Mouse (Mus musculus) olfactory bulb, adult 2 months (tissue): ENCODE measurements around the gene Cpox. TPM values are rescaled to one million over a fixed set of nuclear protein-coding genes. Genes with fewer than 3 reads are reported as not detected.

Source experiments
- H3K27ac ChIP-seq: fragments of 200-500 bp; 2 replicates; pipeline ENCODE4 v1.5.1; 2012; ENCODE audit warnings: low read depth, low read length; ENCODE audit not compliant: insufficient read depth
- H3K4me1 ChIP-seq: fragments of 200-500 bp; 2 replicates; pipeline ENCODE4 v1.6.1; 2012; ENCODE audit warnings: low read length; ENCODE audit not compliant: control insufficient read depth, insufficient read depth
- H3K4me3 ChIP-seq: fragments of 200-500 bp; 2 replicates; pipeline ENCODE4 v1.5.1; 2012; ENCODE audit warnings: mild to moderate bottlenecking, low read depth, low read length, moderate library complexity; ENCODE audit not compliant: insufficient read depth
- CTCF ChIP-seq: fragments of 200-500 bp; IDR thresholded peaks from 2 replicates; pipeline ENCODE4 v1.5.1; 2012; ENCODE audit warnings: low read depth, mild to moderate bottlenecking, low read length, moderate library complexity; ENCODE audit not compliant: insufficient read depth
- POLR2A ChIP-seq: fragments of 200-500 bp; IDR thresholded peaks from 2 replicates; pipeline ENCODE4 v1.6.1; 2012; ENCODE audit warnings: mild to moderate bottlenecking, low read depth, low read length, moderate library complexity; ENCODE audit not compliant: insufficient read depth
- WGBS: fragments of 180-500 bp; shearing (Covaris S2); methylation state at CpG from one replicate; pipeline ENCODE4 v1.1.7; 2018; 5-methylcytosine and 5-hydroxymethylcytosine counted together
- polyA plus RNA-seq: library from polyadenylated mRNA; stranded (reverse); fragments of >200 nt; gene quantifications from 2 replicates; pipeline ENCODE4 v1.2.4, GENCODE M21; 2012; ENCODE audit warnings: low replicate concordance; ENCODE audit not compliant: missing spikeins, insufficient read depth, insufficient read length

Cpox gene
- polyA plus RNA-seq, 1 experiment, result not detected

GRCm38 (mm10) chr16:58637448-58637847 is 32.6 kb upstream of the Cpox start:
- TF ChIP-seq CTCF (no peak), POLR2A (no peak)
- no peaks in the 10 kb centered on the region for H3K4me1 ChIP-seq
- H3K4me3 ChIP-seq, result no peak overlapping the region
- H3K27ac ChIP-seq, result no peak overlapping the region
- WGBS, result 75% methylated on average over 4 of the region's 4 CpGs

GRCm38 (mm10) chr16:58638016-58638415 is 32.1 kb upstream of the Cpox start:
- Histone ChIP-seq H3K4me3 (no peak overlapping the region), H3K27ac (no peak overlapping the region), H3K4me1 (no peaks in the 10 kb centered on the region)
- WGBS, result 69% methylated on average over 7 of the region's 7 CpGs
- TF ChIP-seq POLR2A (no peak), CTCF (no peak)

GRCm38 (mm10) chr16:58638689-58639175 is 31.4 kb upstream of the Cpox start, which contains the start of gene E330017A01Rik:
E330017A01Rik (minus strand) TSS chr16:58638739.
- no peak for TF ChIP-seq CTCF
- TF ChIP-seq POLR2A, result no peak
- no peak within 1 kb of the TSS for H3K27ac ChIP-seq
- WGBS, result 67% methylated on average over 3 of the region's 3 CpGs

GRCm38 (mm10) chr16:58649979-58650378 is 20.1 kb upstream of the Cpox start:
- H3K27ac ChIP-seq, result no peak overlapping the region
- H3K4me3 ChIP-seq, result no peak overlapping the region
- no peak for TF ChIP-seq POLR2A
- TF ChIP-seq CTCF, result no peak
- no peaks in the 10 kb centered on the region for H3K4me1 ChIP-seq
- 93% methylated on average over 10 of the region's 10 CpGs for WGBS

More at GRCm38 (mm10) chr16:58638689-58639175, 31.4 kb upstream of the Cpox start, which contains the start of gene E330017A01Rik:
- H3K4me1 ChIP-seq, result no peaks in the 10 kb centered on the region
- no peak within 1 kb of the TSS for H3K4me3 ChIP-seq

GRCm38 (mm10) chr16:58655751-58656150 is 14.3 kb upstream of the Cpox start:
- no peak overlapping the region for H3K27ac ChIP-seq
- H3K4me3 ChIP-seq, result no peak overlapping the region
- no peaks in the 10 kb centered on the region for H3K4me1 ChIP-seq
- TF ChIP-seq CTCF, result no peak
- no peak for TF ChIP-seq POLR2A

- WGBS, result 93% methylated on average over 4 of the region's 4 CpGs
- no peak overlapping the region for H3K27ac ChIP-seq
- no peak for TF ChIP-seq POLR2A
- no peak for TF ChIP-seq CTCF
- no peak overlapping the region for H3K4me3 ChIP-seq
- no peaks in the 10 kb centered on the region for H3K4me1 ChIP-seq
These were observed 13.6 kb upstream of the Cpox start for GRCm38 (mm10) chr16:58656526-58656925.

- Histone ChIP-seq H3K4me1 (no peaks in the 10 kb centered on the region), H3K4me3 (no peak overlapping the region), H3K27ac (no peak overlapping the region)
- 95% methylated on average over 6 of the region's 6 CpGs for WGBS
- TF ChIP-seq CTCF (no peak), POLR2A (no peak)
These were observed 11.4 kb upstream of the Cpox start for GRCm38 (mm10) chr16:58658668-58659067.

GRCm38 (mm10) chr16:58661826-58662225 is 8.3 kb upstream of the Cpox start:
- 82% methylated on average over 5 of the region's 5 CpGs for WGBS
- TF ChIP-seq CTCF (no peak), POLR2A (no peak)
- Histone ChIP-seq H3K4me3 (no peak overlapping the region), H3K4me1 (no peaks in the 10 kb centered on the region), H3K27ac (no peak overlapping the region)

GRCm38 (mm10) chr16:58662287-58662791 is 7.8 kb upstream of the Cpox start:
- H3K4me3 ChIP-seq, result no peak overlapping the region
- H3K4me1 ChIP-seq, result no peaks in the 10 kb centered on the region
- no peak for TF ChIP-seq CTCF
- TF ChIP-seq POLR2A, result no peak
- no peak overlapping the region for H3K27ac ChIP-seq

- H3K4me3 ChIP-seq, result no peak overlapping the region
- WGBS, result 68% methylated on average over 5 of the region's 5 CpGs
- no peak overlapping the region for H3K27ac ChIP-seq
- TF ChIP-seq CTCF (no peak), POLR2A (no peak)
- H3K4me1 ChIP-seq, result no peaks in the 10 kb centered on the region
These were observed 7.1 kb upstream of the Cpox start for GRCm38 (mm10) chr16:58663021-58663420.
